Mouse (Mus musculus): Measurements from ENCODE around the gene Phf21a.
"Not testable (repeated sequence)": the region's sequence is repeated elsewhere in the genome, so short reads cannot be mapped to it uniquely, and the experiment has no call there.

Phf21a gene

GRCm38 (mm10) chr2:92082196-92082595, 10.7 kb upstream of the Phf21a start:
- DNase-seq (ENCODE audit: low read depth) = no peak

GRCm38 (mm10) chr2:92085721-92086120, 7.2 kb upstream of the Phf21a start:
- no peak for DNase-seq (ENCODE audit: low read depth)

- no peak for DNase-seq (ENCODE audit: low read depth)
These were observed 5.9 kb upstream of the Phf21a start for GRCm38 (mm10) chr2:92087065-92087464.

- DNase-seq (ENCODE audit: low read depth) = no peak
These were observed 3.1 kb upstream of the Phf21a start for GRCm38 (mm10) chr2:92089782-92090181.

GRCm38 (mm10) chr2:92093503-92093902, 586 bp downstream of the Phf21a start:
- not testable (repeated sequence) for DNase-seq (ENCODE audit: low read depth)

- no peak for DNase-seq (ENCODE audit: low read depth)
These were observed 1.2 kb downstream of the Phf21a start for GRCm38 (mm10) chr2:92094078-92094477.

GRCm38 (mm10) chr2:92100768-92101167, 7.9 kb downstream of the Phf21a start:
- no peak for DNase-seq (ENCODE audit: low read depth)

- DNase-seq (ENCODE audit: low read depth) = no peak
These were observed 31.6 kb downstream of the Phf21a start for GRCm38 (mm10) chr2:92124523-92124922.

GRCm38 (mm10) chr2:92125330-92125729, 32.4 kb downstream of the Phf21a start:
- DNase-seq (ENCODE audit: low read depth) = no peak

GRCm38 (mm10) chr2:92130071-92130470, 37.2 kb downstream of the Phf21a start:
- no peak for DNase-seq (ENCODE audit: low read depth)

GRCm38 (mm10) chr2:92138736-92139135, 45.8 kb downstream of the Phf21a start:
- DNase-seq (ENCODE audit: low read depth) = no peak

- no peak for DNase-seq (ENCODE audit: low read depth)
These were observed 46.4 kb downstream of the Phf21a start for GRCm38 (mm10) chr2:92139365-92139764.

- DNase-seq (ENCODE audit: low read depth) = no peak
These were observed 47.5 kb downstream of the Phf21a start for GRCm38 (mm10) chr2:92140383-92140782.

GRCm38 (mm10) chr2:92141073-92141472, 48.2 kb downstream of the Phf21a start:
- DNase-seq (ENCODE audit: low read depth) = no peak

- no peak for DNase-seq (ENCODE audit: low read depth)
These were observed 51.0 kb downstream of the Phf21a start for GRCm38 (mm10) chr2:92143932-92144331.

- peak; percentile 46 for DNase-seq (ENCODE audit: low read depth)
These were observed 55.2 kb downstream of the Phf21a start for GRCm38 (mm10) chr2:92147925-92148750.

GRCm38 (mm10) chr2:92164291-92164690, 71.4 kb downstream of the Phf21a start:
- no peak for DNase-seq (ENCODE audit: low read depth)

- no peak for DNase-seq (ENCODE audit: low read depth)
These were observed 74.0 kb downstream of the Phf21a start for GRCm38 (mm10) chr2:92166950-92167349.

- DNase-seq (ENCODE audit: low read depth) = no peak
These were observed 78.2 kb downstream of the Phf21a start for GRCm38 (mm10) chr2:92171046-92171643.

GRCm38 (mm10) chr2:92172300-92172699, 79.4 kb downstream of the Phf21a start:
- DNase-seq (ENCODE audit: low read depth) = no peak

- no peak for DNase-seq (ENCODE audit: low read depth)
These were observed 80.3 kb downstream of the Phf21a start for GRCm38 (mm10) chr2:92173186-92173585.

- DNase-seq (ENCODE audit: low read depth) = no peak
These were observed 81.3 kb downstream of the Phf21a start for GRCm38 (mm10) chr2:92174265-92174664.

GRCm38 (mm10) chr2:92175002-92175401, 82.1 kb downstream of the Phf21a start:
- DNase-seq (ENCODE audit: low read depth) = no peak

GRCm38 (mm10) chr2:92176292-92176691, 83.4 kb downstream of the Phf21a start:
- DNase-seq (ENCODE audit: low read depth) = no peak
